Mouse (Mus musculus): Measurements from ENCODE around the gene Dzank1.

Gene Dzank1

GRCm38 (mm10) chr2:144526981-144527820 lies at the start of gene Dzank1, which contains the start of gene Polr3f:
Gene Dzank1, minus strand, starts transcription at chr2:144527414.
Gene Polr3f, plus strand, starts transcription at chr2:144527718.
- DNase-seq = peak; percentile 98

- peak; percentile 98 for DNase-seq
These were observed 28.8 kb upstream of the Dzank1 start, which contains the start of gene Sec23b for GRCm38 (mm10) chr2:144555820-144556552. Gene Sec23b, plus strand, starts transcription at chr2:144556229.

GRCm38 (mm10) chr2:144555286-144555819 lies 28.1 kb upstream of the Dzank1 start:
- no peak for DNase-seq

DNA sequence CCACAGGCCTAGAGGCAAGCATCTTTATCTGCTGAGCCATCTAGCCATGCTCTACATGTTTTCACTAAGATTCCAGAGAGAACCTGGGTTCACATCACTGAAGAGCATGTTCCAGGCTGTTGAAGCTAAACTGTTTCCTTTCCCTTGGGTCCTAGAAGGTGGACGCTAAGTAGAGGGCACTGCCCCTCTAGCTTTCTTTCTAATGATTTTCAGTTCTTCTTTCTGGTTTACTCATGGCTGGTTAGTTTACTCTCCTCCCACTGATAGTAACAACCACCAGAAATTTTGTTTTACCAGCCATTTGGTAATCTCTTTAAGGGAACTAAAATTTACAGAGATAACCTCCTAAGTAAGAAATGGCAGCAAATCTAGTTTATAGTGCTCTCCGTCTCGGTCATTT lies 26.7 kb upstream of the Dzank1 start:
- no peak for DNase-seq

DNA sequence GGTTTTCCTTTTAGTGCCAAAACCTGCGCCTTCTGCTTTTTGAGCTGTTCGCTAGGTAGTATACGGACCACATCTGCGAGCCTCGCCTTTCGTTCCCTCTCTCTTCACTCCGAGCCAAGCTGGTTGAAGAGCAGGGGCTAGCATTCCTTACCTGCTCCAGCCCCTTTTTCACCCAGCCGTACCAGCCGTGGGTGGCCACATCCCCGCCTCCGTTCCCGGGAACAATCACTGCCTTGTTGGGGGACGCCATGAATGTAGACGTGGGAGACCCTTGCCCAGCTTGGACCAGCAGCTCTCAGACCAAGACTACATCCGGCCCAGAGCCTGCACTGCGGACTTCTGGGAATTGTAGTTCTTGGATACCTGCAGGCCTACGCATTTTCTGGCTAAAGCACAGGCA lies 23.3 kb upstream of the Dzank1 start, which contains the start of gene Rbbp9:
TSS of gene Rbbp9 (minus strand) at position 341 of the 400 bp plus-strand sequence.
- peak; percentile 79 for DNase-seq

- no peak for DNase-seq
These were observed 20.3 kb upstream of the Dzank1 start for GRCm38 (mm10) chr2:144547559-144547958.

GRCm38 (mm10) chr2:144545481-144545880 lies 18.3 kb upstream of the Dzank1 start:
- DNase-seq = peak; percentile 70

DNA sequence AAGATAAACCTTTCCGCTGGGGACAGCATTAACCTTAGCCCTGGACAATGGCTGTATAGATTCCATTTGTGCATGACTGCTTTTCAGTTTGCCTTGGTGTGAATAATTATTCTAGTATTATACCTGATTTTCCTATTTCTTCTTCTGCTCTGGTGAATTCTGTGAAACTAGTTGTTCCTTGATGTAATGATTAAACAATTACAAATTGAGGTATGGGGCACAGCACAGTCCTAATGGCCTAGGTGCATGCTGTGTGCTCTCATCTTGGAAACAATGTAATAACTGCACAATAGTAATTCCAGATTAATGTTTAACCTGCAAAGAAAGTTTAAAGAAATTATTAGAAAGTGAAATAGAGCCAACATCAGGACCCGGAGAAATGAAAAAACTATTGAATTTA lies 17.8 kb upstream of the Dzank1 start:
- no peak for DNase-seq

- peak; percentile 79 for DNase-seq
These were observed 17.4 kb upstream of the Dzank1 start for GRCm38 (mm10) chr2:144544630-144545029.

DNA sequence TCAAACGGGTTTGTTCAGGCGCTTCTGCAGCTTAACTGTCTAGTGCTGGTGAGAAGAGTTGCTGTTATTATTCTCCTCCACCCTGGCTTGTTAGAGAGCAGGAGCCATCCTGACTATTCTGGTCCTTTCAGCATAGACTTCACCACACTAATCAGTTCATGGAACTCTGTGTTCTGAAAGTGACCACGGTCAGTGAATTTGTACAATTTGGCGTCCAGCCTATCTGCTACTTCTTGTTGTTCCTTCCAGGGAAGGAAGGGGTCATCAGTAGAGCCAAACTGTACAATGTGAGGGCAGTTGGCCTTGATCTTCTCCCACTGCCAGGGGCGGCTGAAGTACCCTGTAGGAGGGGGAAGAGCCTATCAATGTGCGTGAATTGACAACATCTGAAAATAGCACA lies 16.5 kb upstream of the Dzank1 start:
- DNase-seq = no peak

GRCm38 (mm10) chr2:144541246-144541645 lies 14.0 kb upstream of the Dzank1 start:
- DNase-seq = no peak

- DNase-seq = peak; percentile 32
These were observed 9.9 kb upstream of the Dzank1 start for GRCm38 (mm10) chr2:144537123-144537522.

DNA sequence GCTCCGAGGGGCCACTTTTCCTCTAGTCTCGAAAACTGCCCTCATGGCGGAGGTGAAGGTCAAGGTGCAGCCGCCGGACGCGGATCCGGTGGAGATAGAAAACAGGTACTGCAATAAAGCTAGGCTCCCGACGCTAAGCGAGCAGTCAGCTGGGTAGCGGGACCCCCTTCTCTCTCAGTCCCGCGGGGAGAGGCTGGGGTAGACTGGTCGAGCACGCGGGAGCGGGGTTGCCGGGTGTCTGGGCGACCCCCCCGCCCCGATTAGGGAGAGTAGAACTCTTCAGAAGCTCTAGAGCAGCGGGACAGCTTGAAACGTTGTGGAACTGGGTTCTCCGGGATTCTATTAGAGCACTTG lies 584 bp upstream of the Dzank1 start:
- DNase-seq = no peak

DNA sequence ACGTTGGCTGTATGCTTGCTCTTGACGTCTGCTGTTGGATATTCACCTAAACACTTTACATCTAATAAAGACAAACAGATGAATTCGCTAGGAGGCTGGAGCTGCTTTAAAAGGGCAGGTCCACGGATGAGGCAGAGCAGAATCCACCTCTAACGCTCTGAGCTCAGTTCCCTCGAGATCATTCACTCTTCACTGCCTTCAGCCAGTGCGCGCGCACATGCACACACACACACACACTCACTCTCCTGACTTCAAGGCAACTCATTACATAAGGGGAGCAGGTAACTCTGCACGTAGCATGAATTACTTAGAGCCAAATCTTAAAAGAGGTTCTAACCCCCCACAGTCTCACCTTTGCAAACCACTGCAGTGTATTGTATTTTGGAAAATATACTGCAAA lies 1.4 kb downstream of the Dzank1 start:
- no peak for DNase-seq

- DNase-seq = no peak
These were observed 7.4 kb downstream of the Dzank1 start for GRCm38 (mm10) chr2:144519772-144520171.

DNA sequence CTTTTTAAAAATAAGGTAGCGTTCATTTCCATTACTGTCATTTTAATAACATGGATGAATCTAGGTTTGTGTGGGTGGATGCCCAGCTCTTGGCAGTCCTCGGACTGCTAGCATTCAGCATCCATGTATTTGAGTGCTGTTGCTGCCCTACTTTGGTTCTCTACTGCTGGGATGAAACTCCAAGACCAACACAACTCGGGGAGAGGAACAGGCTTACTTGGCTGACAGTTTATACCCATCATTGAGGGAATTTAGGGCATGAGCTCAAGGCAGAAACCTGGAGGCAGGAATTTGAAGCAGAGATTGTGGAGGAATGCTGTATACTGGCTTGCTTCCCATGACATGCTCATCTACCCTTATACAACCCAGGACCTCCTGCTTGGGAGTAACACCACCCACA lies 12.6 kb downstream of the Dzank1 start:
- DNase-seq = no peak

DNA sequence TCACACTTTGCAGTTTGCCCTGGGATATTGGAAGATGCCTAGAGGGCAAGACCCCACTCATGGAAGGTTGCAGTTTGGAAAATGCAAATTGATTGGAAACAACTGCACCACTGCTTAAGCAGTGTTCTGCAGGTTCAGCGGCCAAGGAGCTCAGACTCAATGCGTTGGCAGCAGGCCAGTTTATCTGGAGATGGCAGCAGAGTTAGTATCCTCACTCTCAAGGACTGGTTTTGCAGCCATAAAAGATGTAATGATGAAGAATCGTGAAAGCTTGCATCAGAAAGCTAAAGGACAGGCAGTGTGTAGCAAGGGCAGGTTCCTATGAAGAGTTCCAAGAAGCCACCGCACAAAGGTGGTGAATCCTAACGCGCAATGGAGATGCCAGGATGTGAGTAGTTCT lies 25.1 kb downstream of the Dzank1 start:
- DNase-seq = peak; percentile 7

- no peak for DNase-seq
These were observed 37.9 kb downstream of the Dzank1 start for GRCm38 (mm10) chr2:144489342-144489741.

DNA sequence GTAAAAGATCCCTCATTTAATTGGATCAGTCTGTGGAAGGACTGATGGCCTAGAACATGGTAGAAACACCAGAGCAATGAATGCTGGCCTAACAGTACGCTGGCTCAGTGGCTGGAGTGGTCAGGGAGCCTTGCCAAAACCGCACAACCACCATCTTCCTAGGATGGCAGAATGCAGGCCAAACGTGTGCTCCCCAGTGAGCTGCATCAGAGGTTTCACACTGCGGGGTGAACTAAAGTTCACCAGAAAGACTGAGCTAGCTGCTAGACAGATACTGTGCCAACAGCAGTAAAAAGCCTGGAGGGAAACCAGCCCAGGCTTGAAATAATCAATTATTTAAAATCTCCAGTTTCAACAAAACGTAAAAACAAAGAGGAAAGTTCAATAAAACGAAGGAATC lies 39.7 kb downstream of the Dzank1 start:
- no peak for DNase-seq

DNA sequence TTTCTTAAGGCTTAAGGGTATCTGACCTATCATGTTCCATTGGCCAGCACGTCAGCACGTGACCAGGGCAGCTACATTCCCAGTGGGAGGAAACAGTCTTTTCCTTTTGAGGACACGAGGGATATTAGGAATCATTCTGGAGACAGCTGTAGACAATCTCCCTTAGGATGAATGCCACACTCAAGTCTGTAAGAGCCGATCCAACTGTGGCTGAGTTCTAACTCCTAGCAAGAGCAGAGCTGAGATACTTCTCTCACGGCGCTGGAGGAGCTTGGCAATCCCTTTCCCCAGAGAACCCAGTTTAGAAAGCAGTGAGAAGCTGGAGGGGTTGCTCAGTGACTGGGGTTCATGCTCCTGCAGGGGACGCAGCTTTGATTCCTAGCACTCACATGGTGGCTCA lies 41.8 kb downstream of the Dzank1 start:
- no peak for DNase-seq

GRCm38 (mm10) chr2:144484084-144484483 lies 43.1 kb downstream of the Dzank1 start:
- no peak for DNase-seq

- peak; percentile 5 for DNase-seq
These were observed 47.8 kb downstream of the Dzank1 start for GRCm38 (mm10) chr2:144479421-144479820.

DNA sequence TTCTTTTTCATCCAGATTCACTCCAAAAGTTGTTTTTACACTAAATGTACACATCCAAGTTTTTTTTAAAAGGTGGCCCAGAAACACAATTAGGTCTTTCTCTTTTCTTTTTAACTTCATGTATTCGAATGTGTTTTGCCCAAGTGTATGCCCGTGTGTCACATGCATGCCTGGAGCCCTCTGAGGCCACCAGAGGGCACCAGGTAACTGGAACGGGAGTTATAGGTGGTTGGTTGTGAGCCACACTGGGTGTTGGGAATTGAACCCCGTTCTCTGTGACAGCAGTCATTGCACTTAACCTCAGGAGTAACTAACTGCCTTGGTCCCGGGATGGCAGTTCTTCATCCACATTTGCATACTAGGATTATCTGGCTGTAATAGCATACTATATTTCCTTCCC lies 60.0 kb downstream of the Dzank1 start:
- DNase-seq = no peak

Measured in kidney, postnatal 14 days (tissue).